Mouse (Mus musculus) hindbrain, postnatal 0 days (tissue): ENCODE measurements around the gene Polr2b. TPM values are rescaled to one million over a fixed set of nuclear protein-coding genes. Genes with fewer than 3 reads are reported as not detected.
A peak's percentile ranks its signal among the peaks of the same experiment; 100 is the strongest.

ENCODE experiments used
- ATAC-seq: fragments of 200-750 bp; cut with Nextera tagmentation; 2 replicates; pipeline ENCODE4 v1.8.0; 2017; ENCODE audit warnings: mild to moderate bottlenecking, moderate TSS enrichment, moderate library complexity
- DNase-seq: peaks from one replicate; pipeline ENCODE4 v3.0.0-alpha.2; 2015; ENCODE audit warnings: low spot score
- H3K27ac ChIP-seq: fragments of 300-500 bp; sonication (generic); 2 replicates; pipeline ENCODE4 v1.5.1; 2014; ENCODE audit warnings: mild to moderate bottlenecking
- H3K27me3 ChIP-seq: fragments of 300-500 bp; sonication (generic); 2 replicates; pipeline ENCODE4 v1.6.1; 2014; ENCODE audit warnings: low read length, mixed read lengths; ENCODE audit not compliant: insufficient read depth
- H3K36me3 ChIP-seq: fragments of 300-500 bp; sonication (generic); 2 replicates; pipeline ENCODE4 v1.6.1; 2014; ENCODE audit warnings: low read length, mixed read lengths; ENCODE audit not compliant: insufficient read depth
- H3K4me1 ChIP-seq: fragments of 300-500 bp; sonication (generic); 2 replicates; pipeline ENCODE4 v1.6.1; 2014; ENCODE audit warnings: antibody characterized with exemption, low read length, mixed read lengths; ENCODE audit not compliant: insufficient read depth
- H3K4me2 ChIP-seq: fragments of 300-500 bp; sonication (generic); 2 replicates; pipeline ENCODE4 v1.6.1; 2014; ENCODE audit warnings: low read depth, mild to moderate bottlenecking, low read length, moderate library complexity, mixed read lengths
- H3K4me3 ChIP-seq: fragments of 300-500 bp; sonication (generic); 2 replicates; pipeline ENCODE4 v1.5.1; 2014; ENCODE audit warnings: low read length
- H3K9ac ChIP-seq: fragments of 300-500 bp; sonication (generic); replicated peaks from 2 replicates; pipeline ENCODE4 v1.6.1; 2014; ENCODE audit warnings: mild to moderate bottlenecking, low read length, moderate library complexity, mixed read lengths
- H3K9me3 ChIP-seq: fragments of 300-500 bp; sonication (generic); 2 replicates; pipeline ENCODE4 v1.6.1; 2016; ENCODE audit warnings: low read length, mixed read lengths
- CTCF ChIP-seq: IDR thresholded peaks from 2 replicates; pipeline ENCODE4 v1.5.1; 2016; ENCODE audit warnings: antibody characterized with exemption, control low read depth, low read depth
- WGBS: fragments of 180-500 bp; shearing (Covaris S2); extraction: QIAGEN DNeasy Blood & Tissue Kit; methylation state at CpG from one replicate; pipeline ENCODE4 v1.1.7; 2014; 5-methylcytosine and 5-hydroxymethylcytosine counted together
- polyA plus RNA-seq: library from polyadenylated mRNA; unstranded; fragments of >200 nt; fragmentation: Nextera tagmentation; extraction: Ambion mirVana; gene quantifications from 2 replicates; pipeline ENCODE4 v1.2.1, GENCODE M21; 2015
- total RNA-seq: library from RNA; depleted of rRNA; stranded (reverse); fragments of >200 nt; gene quantifications from 2 replicates; pipeline ENCODE4 v1.2.3, GENCODE M21; 2014

The Polr2b gene
- total and polyA plus RNA-seq, 2 experiments from 2014 or later: 46.4 to 50.9 TPM

GRCm38 (mm10) chr5:77292803-77293522 is 17.0 kb upstream of the Polr2b start:
- DNase-seq (no peak), ATAC-seq (no peak)
- Histone ChIP-seq H3K9me3 (no peaks in the 10 kb centered on the region), H3K27me3 (no peaks in the 10 kb centered on the region), H3K27ac (no peak overlapping the region), H3K4me3 (no peak overlapping the region), H3K4me2 (no peak overlapping the region), H3K9ac (no peak overlapping the region), H3K36me3 (peaks cover 18% of the 10 kb centered on the region), H3K4me1 (no peaks in the 10 kb centered on the region)
- 92% methylated on average over 7 of the region's 7 CpGs for WGBS
- no peak for TF ChIP-seq CTCF

GRCm38 (mm10) chr5:77299486-77299885 is 10.5 kb upstream of the Polr2b start:
- Histone ChIP-seq H3K27me3 (no peaks in the 10 kb centered on the region), H3K36me3 (peaks cover 20% of the 10 kb centered on the region), H3K9me3 (no peaks in the 10 kb centered on the region), H3K27ac (no peak overlapping the region), H3K4me2 (no peak overlapping the region), H3K4me1 (no peaks in the 10 kb centered on the region), H3K4me3 (no peak overlapping the region), H3K9ac (no peak overlapping the region)
- TF ChIP-seq CTCF: no peak
- ATAC-seq (no peak), DNase-seq (no peak)
- WGBS: 92% methylated on average over 2 of the region's 2 CpGs

- H3K9ac ChIP-seq: no peak overlapping the region
- no peaks in the 10 kb centered on the region for H3K27me3 ChIP-seq
- H3K4me1 ChIP-seq: no peaks in the 10 kb centered on the region
- no peak overlapping the region for H3K4me2 ChIP-seq
- H3K9me3 ChIP-seq: no peaks in the 10 kb centered on the region
- H3K4me3 ChIP-seq: no peak overlapping the region
- 94% methylated on average over 6 of the region's 6 CpGs for WGBS
- peaks cover 19% of the 10 kb centered on the region for H3K36me3 ChIP-seq
- no peak for DNase-seq
- TF ChIP-seq CTCF: no peak
- ATAC-seq: no peak
- H3K27ac ChIP-seq: no peak overlapping the region
Observed at GRCm38 (mm10) chr5:77301296-77301903, 8.5 kb upstream of the Polr2b start.

GRCm38 (mm10) chr5:77307821-77308553 is 2.0 kb upstream of the Polr2b start:
- DNase-seq (no peak), ATAC-seq (no peak)
- WGBS: 77% methylated on average over 5 of the region's 5 CpGs
- Histone ChIP-seq H3K4me2 (peak overlapping the region; percentile 99), H3K9ac (peak overlapping the region; percentile 94; the same call in 1 of the 2 replicates), H3K27ac (no peak overlapping the region), H3K9me3 (no peaks in the 10 kb centered on the region), H3K36me3 (peaks cover 14% of the 10 kb centered on the region), H3K4me1 (peaks cover 19% of the 10 kb centered on the region), H3K27me3 (no peaks in the 10 kb centered on the region), H3K4me3 (peak overlapping the region; percentile 91)
- TF ChIP-seq CTCF: no peak

GRCm38 (mm10) chr5:77309051-77309906 is 668 bp upstream of the Polr2b start:
- no peak; the same call in 1 of the 2 replicates for ATAC-seq
- WGBS: under 1% methylated on average over 75 of the region's 76 CpGs

GRCm38 (mm10) chr5:77314206-77314605 is 4.3 kb downstream of the Polr2b start:
- no peak overlapping the region for H3K4me3 ChIP-seq
- no peaks in the 10 kb centered on the region for H3K9me3 ChIP-seq
- no peak overlapping the region for H3K27ac ChIP-seq
- no peak for DNase-seq
- no peak for TF ChIP-seq CTCF
- no peak overlapping the region for H3K9ac ChIP-seq
- no peaks in the 10 kb centered on the region for H3K27me3 ChIP-seq
- ATAC-seq: no peak
- H3K36me3 ChIP-seq: peaks cover 17% of the 10 kb centered on the region
- H3K4me1 ChIP-seq: peaks cover 6% of the 10 kb centered on the region; the same call in 1 of the 2 replicates
- over 99% methylated on average over 4 of the region's 4 CpGs for WGBS
- no peak overlapping the region for H3K4me2 ChIP-seq

More at GRCm38 (mm10) chr5:77309051-77309906, 668 bp upstream of the Polr2b start:
- peak overlapping the region; percentile 91 for H3K4me3 ChIP-seq
- H3K36me3 ChIP-seq: peaks cover 14% of the 10 kb centered on the region
- H3K27me3 ChIP-seq: no peaks in the 10 kb centered on the region
- H3K4me1 ChIP-seq: peaks cover 19% of the 10 kb centered on the region
- H3K4me2 ChIP-seq: peak overlapping the region; percentile 99
- peak; percentile 48 for DNase-seq
- peak overlapping the region; percentile 94 for H3K27ac ChIP-seq
- no peaks in the 10 kb centered on the region for H3K9me3 ChIP-seq
- no peak for TF ChIP-seq CTCF
- peak overlapping the region; percentile 94 for H3K9ac ChIP-seq
